Mouse (Mus musculus) liver, postnatal 0 days (tissue): ENCODE measurements around the gene Klhl28.

Source experiments
- CTCF ChIP-seq: sonication (generic); IDR thresholded peaks from 2 replicates; pipeline ENCODE4 v1.5.1; 2016; ENCODE audit warnings: antibody characterized with exemption, low read depth
- EP300 ChIP-seq: IDR thresholded peaks from 2 replicates; pipeline ENCODE4 v1.6.1; 2016; ENCODE audit warnings: antibody characterized with exemption, low read depth, mild to moderate bottlenecking

DNA sequence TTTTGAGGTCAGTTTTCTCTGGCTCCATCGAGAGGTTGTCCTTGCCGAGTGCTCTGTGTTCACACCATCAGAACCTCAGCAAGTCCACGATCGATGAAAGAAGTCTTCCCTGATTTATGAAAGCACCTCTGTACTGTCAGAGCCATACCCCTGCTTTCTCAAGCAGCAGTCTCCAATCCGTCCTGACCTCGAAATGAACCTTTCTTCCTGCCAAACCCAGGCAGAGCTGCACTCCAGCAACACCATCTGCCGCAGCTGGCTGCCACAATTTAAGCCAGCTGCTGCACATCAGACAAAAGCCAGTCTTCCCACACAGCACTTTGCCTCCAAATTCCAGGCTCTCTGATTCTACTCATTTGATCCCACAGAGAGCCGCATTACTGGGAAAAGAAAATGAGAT lies 62.8 kb downstream of the Klhl28 start:
- TF ChIP-seq CTCF (no peak), EP300 (no peak)
